Mouse (Mus musculus) cerebellum, adult (tissue): ENCODE measurements around the gene Traf3ip3.

ENCODE experiments used
- ATAC-seq: cut with Nextera tagmentation; 2 replicates; pipeline ENCODE4 v1.9.2; 2017; ENCODE audit warnings: mild to moderate bottlenecking, moderate library complexity, mixed read lengths; ENCODE audit not compliant: insufficient number of reproducible peaks, low FRiP score, low TSS enrichment

Gene Traf3ip3

GRCm38 (mm10) chr1:193201383-193201778, at the start of gene Traf3ip3:
Traf3ip3 (minus strand) TSS chr1:193201703.
- no peak for ATAC-seq

GRCm38 (mm10) chr1:193250026-193250425, 48.5 kb upstream of the Traf3ip3 start:
- ATAC-seq, result no peak

- ATAC-seq, result no peak
These were observed 42.7 kb upstream of the Traf3ip3 start for GRCm38 (mm10) chr1:193244235-193244634.

- no peak for ATAC-seq
These were observed 42.2 kb upstream of the Traf3ip3 start for GRCm38 (mm10) chr1:193243571-193244193.

- ATAC-seq, result no peak
These were observed 41.4 kb upstream of the Traf3ip3 start for GRCm38 (mm10) chr1:193242863-193243262.

GRCm38 (mm10) chr1:193242238-193242637, 40.7 kb upstream of the Traf3ip3 start:
- ATAC-seq, result peak; percentile 97

- ATAC-seq, result no peak
These were observed 39.9 kb upstream of the Traf3ip3 start for GRCm38 (mm10) chr1:193241436-193241835.

- ATAC-seq, result no peak
These were observed 36.9 kb upstream of the Traf3ip3 start for GRCm38 (mm10) chr1:193238426-193238825.

- ATAC-seq, result no peak
These were observed 33.4 kb upstream of the Traf3ip3 start for GRCm38 (mm10) chr1:193234930-193235329.

- ATAC-seq, result no peak
These were observed 32.7 kb upstream of the Traf3ip3 start for GRCm38 (mm10) chr1:193234130-193234645.

GRCm38 (mm10) chr1:193232732-193233131, 31.2 kb upstream of the Traf3ip3 start:
- ATAC-seq, result no peak

- no peak for ATAC-seq
These were observed 29.4 kb upstream of the Traf3ip3 start for GRCm38 (mm10) chr1:193230935-193231334.

GRCm38 (mm10) chr1:193230531-193230930, 29.0 kb upstream of the Traf3ip3 start:
- ATAC-seq, result no peak

GRCm38 (mm10) chr1:193229570-193229969, 28.1 kb upstream of the Traf3ip3 start:
- no peak for ATAC-seq

- ATAC-seq, result no peak
These were observed 26.0 kb upstream of the Traf3ip3 start for GRCm38 (mm10) chr1:193227537-193227936.

- no peak for ATAC-seq
These were observed 25.4 kb upstream of the Traf3ip3 start for GRCm38 (mm10) chr1:193226724-193227522.

- no peak for ATAC-seq
These were observed 24.6 kb upstream of the Traf3ip3 start for GRCm38 (mm10) chr1:193226114-193226513.

GRCm38 (mm10) chr1:193225531-193225930, 24.0 kb upstream of the Traf3ip3 start:
- no peak for ATAC-seq

- no peak for ATAC-seq
These were observed 18.9 kb upstream of the Traf3ip3 start for GRCm38 (mm10) chr1:193220408-193220807.

- ATAC-seq, result no peak
These were observed 14.5 kb upstream of the Traf3ip3 start for GRCm38 (mm10) chr1:193216000-193216399.

GRCm38 (mm10) chr1:193214053-193214452, 12.6 kb upstream of the Traf3ip3 start:
- ATAC-seq, result no peak

GRCm38 (mm10) chr1:193211371-193211770, 9.9 kb upstream of the Traf3ip3 start:
- no peak for ATAC-seq
